In the genomic region with DNA sequence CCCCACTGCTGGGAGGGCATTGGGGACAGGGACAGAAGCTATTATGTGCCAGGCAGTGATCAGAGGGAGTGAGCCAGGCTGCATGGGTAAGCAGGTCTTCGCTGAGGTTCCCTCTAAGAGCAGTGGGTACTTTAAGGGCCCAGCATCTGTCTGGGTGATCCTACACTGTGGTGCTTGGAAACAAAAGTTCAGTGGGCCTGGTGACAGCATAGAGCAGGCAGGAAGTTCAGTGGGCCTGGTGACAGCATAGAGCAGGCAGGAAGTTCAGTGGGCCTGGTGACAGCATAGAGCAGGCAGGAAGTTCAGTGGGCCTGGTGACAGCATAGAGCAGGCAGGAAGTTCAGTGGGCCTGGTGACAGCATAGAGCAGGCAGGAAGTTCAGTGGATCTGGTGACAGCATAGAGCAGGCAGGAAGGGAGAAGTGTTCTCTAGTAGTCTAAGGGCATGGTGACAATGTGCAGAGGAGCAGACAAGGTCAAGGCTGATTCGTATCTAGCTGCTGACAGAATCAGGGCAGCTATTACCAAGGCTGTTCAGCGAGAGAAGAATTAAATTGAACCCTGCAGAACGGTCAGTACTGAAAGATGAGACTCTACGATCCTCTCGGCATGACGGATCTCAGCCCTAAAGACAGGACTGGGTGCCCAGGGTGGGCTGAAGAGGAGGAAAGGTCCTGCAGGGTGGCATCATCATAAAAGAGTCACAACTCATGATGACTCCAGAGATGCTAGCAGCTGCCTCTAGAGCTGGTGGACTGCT, we compare ENCODE assay signal across 13 mouse cellular contexts.
DNase-seq lines count a peak whose midpoint lies in the region; ATAC-seq lines count a peak whose summit lies in the region.
"Had no signal": no experiment of that assay in that cellular context is flagged by ENCODE, and none has a peak within 500 bp of the region (broad histone marks: within the 10 kb centered on the region; RNA-seq: fewer than 3 reads in every experiment).

No protein-coding gene starts in this region.

- no peak overlapping the region for H3K4me3 ChIP-seq in kidney, embryonic 14.5 days (ENCODE audit: low read length)
- H3K4me3 ChIP-seq: liver, embryonic 13.5 days; midbrain, embryonic 10.5 days; neural tube, embryonic 12.5 days had no signal

- peak; percentile 70 to 83 for DNase-seq in adrenal gland, adult (ENCODE audit: inconsistent age in 2 of 2, low spot score in 1 of 2)
- DNase-seq in adrenal gland, postnatal 10 days, result no peak
- no peak for DNase-seq in kidney, postnatal 25 days
- DNase-seq in 416B (ENCODE audit: low read depth), result peak; percentile 56
- peak; percentile 25 for DNase-seq in induced T-regulatory cell, adult 2 months (ENCODE audit: low read depth)
- DNase-seq in gastrocnemius, postnatal 36 days, result no peak
- no peak for DNase-seq in spleen, postnatal 4 days (ENCODE audit: low spot score in 2 of 2)
- DNase-seq: liver, embryonic 13.5 days had no signal

- H3K9me3 ChIP-seq in kidney, embryonic 14.5 days (ENCODE audit: control insufficient read depth, low read length), result no peaks in the 10 kb centered on the region
- H3K9me3 ChIP-seq: liver, embryonic 13.5 days; midbrain, embryonic 10.5 days; neural tube, embryonic 12.5 days had no signal

- peak; percentile 54 for ATAC-seq in kidney, embryonic 14.5 days (ENCODE audit: low FRiP score, low TSS enrichment)
- ATAC-seq: hindbrain, postnatal 0 days; Patski had no signal

- H3K36me3 ChIP-seq in kidney, embryonic 14.5 days (ENCODE audit: control insufficient read depth, insufficient read depth, low read length), result peaks cover 19% of the 10 kb centered on the region

- H3K27ac ChIP-seq in kidney, embryonic 14.5 days (ENCODE audit: low read depth, low read length), result no peak overlapping the region
- H3K27ac ChIP-seq: hindbrain, postnatal 0 days; liver, embryonic 13.5 days; midbrain, embryonic 10.5 days; neural tube, embryonic 12.5 days had no signal

- H3K9ac ChIP-seq in kidney, embryonic 14.5 days (ENCODE audit: low read depth, low read length), result no peak overlapping the region
- H3K9ac ChIP-seq: liver, embryonic 13.5 days; neural tube, embryonic 12.5 days had no signal

- H3K4me2 ChIP-seq in kidney, embryonic 14.5 days (replicated peaks; ENCODE audit: low read depth, low read length), result no peak overlapping the region
- H3K4me2 ChIP-seq: liver, embryonic 13.5 days; neural tube, embryonic 12.5 days had no signal

- H3K27me3 ChIP-seq in kidney, embryonic 14.5 days (ENCODE audit: control insufficient read depth, insufficient read depth, low read length), result no peaks in the 10 kb centered on the region
- H3K27me3 ChIP-seq: liver, embryonic 13.5 days; neural tube, embryonic 12.5 days; Patski had no signal

- 47% methylated on average over 7 of the region's 7 CpGs for WGBS in kidney, embryonic 14.5 days

- intact Hi-C loops in gastrocnemius, postnatal 36 days (cut with DNase I), result no loop called here

- 0 out of 2 replicates have a peak, but pooled peaks cover 3% of the 10 kb centered on the region for H3K4me1 ChIP-seq in kidney, embryonic 14.5 days (ENCODE audit: control insufficient read depth, insufficient read depth, low read length)
- H3K4me1 ChIP-seq: neural tube, embryonic 12.5 days had no signal

Comparison
In these comparisons a context has a peak if more than half of its experiments do, and no peak if none do; other contexts are left out.
1. DNase-seq: peak in adrenal gland, adult (2 of 2), 416B (single experiment) and induced T-regulatory cell, adult 2 months (single experiment); none in adrenal gland, postnatal 10 days (single experiment), kidney, postnatal 25 days (0 of 2), gastrocnemius, postnatal 36 days (0 of 2) and spleen, postnatal 4 days (0 of 2).